Comparison of ENCODE assay signal across 8 mouse cellular contexts in genomic region chr7:82868309-82869230, GRCm38 (mm10). TPM values are rescaled to one million over a fixed set of nuclear protein-coding genes. Genes with fewer than 3 reads are reported as not detected.
A peak's percentile ranks its signal among the peaks of the same experiment; 100 is the strongest.
DNase-seq lines count a peak whose midpoint lies in the region; ATAC-seq and TF ChIP-seq lines count a peak whose summit lies in the region.

No protein-coding gene starts in this region.

- no peaks in the 10 kb centered on the region for H3K9me3 ChIP-seq in embryonic facial prominence, embryonic 12.5 days
- no peaks in the 10 kb centered on the region for H3K9me3 ChIP-seq in heart, embryonic 14.5 days (ENCODE audit: control insufficient read depth, low read length)
- H3K9me3 ChIP-seq in liver, embryonic 16.5 days (replicated peaks; ENCODE audit: control insufficient read depth, low read length) = no peaks in the 10 kb centered on the region

- H3K4me2 ChIP-seq in embryonic facial prominence, embryonic 12.5 days (replicated peaks) = peak overlapping the region; percentile 97
- peak overlapping the region; percentile 80 for H3K4me2 ChIP-seq in heart, embryonic 14.5 days (ENCODE audit: low read length)
- peak overlapping the region; percentile 77 for H3K4me2 ChIP-seq in liver, embryonic 16.5 days (ENCODE audit: low read depth, low read length)

- TF ChIP-seq CTCF in olfactory bulb, adult 2 months (IDR thresholded peaks at IDR 0.05; ENCODE audit: insufficient read depth, low read depth, low read length) = no peak

- ATAC-seq in embryonic facial prominence, embryonic 12.5 days (ENCODE audit: insufficient number of reproducible peaks, insufficient read depth, low FRiP score, low TSS enrichment) = no peak
- ATAC-seq in heart, embryonic 14.5 days (ENCODE audit: insufficient number of reproducible peaks, insufficient read depth, low FRiP score, low read depth) = no peak
- no peak for ATAC-seq in liver, embryonic 16.5 days (ENCODE audit: low read depth)

- H3K27me3 ChIP-seq in embryonic facial prominence, embryonic 12.5 days = no peaks in the 10 kb centered on the region
- no peaks in the 10 kb centered on the region for H3K27me3 ChIP-seq in heart, embryonic 14.5 days (ENCODE audit: control insufficient read depth, insufficient read depth, low read length)
- peaks cover 54% of the 10 kb centered on the region for H3K27me3 ChIP-seq in liver, embryonic 16.5 days (ENCODE audit: control insufficient read depth, insufficient read depth, low read depth, low read length)

- H3K36me3 ChIP-seq in embryonic facial prominence, embryonic 12.5 days = peaks cover 29% of the 10 kb centered on the region
- H3K36me3 ChIP-seq in heart, embryonic 14.5 days (ENCODE audit: control insufficient read depth, insufficient read depth, low read length) = peaks cover 21% of the 10 kb centered on the region
- no peaks in the 10 kb centered on the region for H3K36me3 ChIP-seq in liver, embryonic 16.5 days (ENCODE audit: control insufficient read depth, insufficient read depth)

- H3K27ac ChIP-seq in embryonic facial prominence, embryonic 12.5 days = peak overlapping the region; percentile 100
- H3K27ac ChIP-seq in heart, embryonic 14.5 days (replicated peaks in 1 of 2; ENCODE audit: control insufficient read depth in 1 of 2, insufficient read depth in 1 of 2, low read depth in 2 of 2, low read length in 2 of 2) = peak overlapping the region; percentile 38 to 99
- no peak overlapping the region for H3K27ac ChIP-seq in liver, embryonic 16.5 days (ENCODE audit: low read length)
- peak overlapping the region; percentile 73 for H3K27ac ChIP-seq in olfactory bulb, adult 2 months (ENCODE audit: insufficient read depth, low read depth, low read length)

- DNase-seq in CD4-positive helper T cell, adult 2 months (ENCODE audit: low read depth, low spot score) = peak; percentile 66
- DNase-seq in adrenal gland, adult 8-10 months = peak; percentile 5
- peak; percentile 56 for DNase-seq in kidney, postnatal 14 days
- peak; percentile 69 for DNase-seq in thymus, postnatal 25 days

- under 1% methylated on average over 56 of the region's 56 CpGs for WGBS in embryonic facial prominence, embryonic 12.5 days
- under 1% methylated on average over 56 of the region's 56 CpGs for WGBS in heart, embryonic 14.5 days
- 1% methylated on average over 56 of the region's 56 CpGs for WGBS in liver, embryonic 16.5 days (ENCODE audit: insufficient replicate concordance)
- WGBS in olfactory bulb, adult 2 months = 2% methylated on average over 56 of the region's 56 CpGs

- TF ChIP-seq POLR2A in olfactory bulb, adult 2 months (IDR thresholded peaks at IDR 0.05; ENCODE audit: insufficient read depth, low read depth, low read length) = no peak

- H3K4me3 ChIP-seq in embryonic facial prominence, embryonic 12.5 days = peak overlapping the region; percentile 99
- peak overlapping the region; percentile 63 to 95 for H3K4me3 ChIP-seq in heart, embryonic 14.5 days (ENCODE audit: control insufficient read depth in 1 of 2, insufficient read depth in 1 of 2, low read depth in 1 of 2, low read length in 2 of 2)
- peak overlapping the region; percentile 68 for H3K4me3 ChIP-seq in liver, embryonic 16.5 days (ENCODE audit: low read depth, low read length)
- H3K4me3 ChIP-seq in olfactory bulb, adult 2 months (ENCODE audit: insufficient read depth, low read depth, low read length) = peak overlapping the region; percentile 69

- peaks cover 18% of the 10 kb centered on the region for H3K4me1 ChIP-seq in embryonic facial prominence, embryonic 12.5 days
- H3K4me1 ChIP-seq in heart, embryonic 14.5 days (ENCODE audit: control insufficient read depth in 2 of 2, insufficient read depth in 2 of 2, low read length in 2 of 2) = peaks cover 14 to 27% of the 10 kb centered on the region in 2 experiments
- H3K4me1 ChIP-seq in liver, embryonic 16.5 days (ENCODE audit: control insufficient read depth, low read depth, low read length) = peaks cover 17% of the 10 kb centered on the region
- peaks cover 20% of the 10 kb centered on the region for H3K4me1 ChIP-seq in olfactory bulb, adult 2 months (ENCODE audit: control insufficient read depth, insufficient read depth, low read length)

- peak overlapping the region; percentile 100 for H3K9ac ChIP-seq in embryonic facial prominence, embryonic 12.5 days
- H3K9ac ChIP-seq in heart, embryonic 14.5 days (ENCODE audit: low read length) = peak overlapping the region; percentile 98
- no peak overlapping the region; the same call in 1 of the 2 replicates for H3K9ac ChIP-seq in liver, embryonic 16.5 days (ENCODE audit: low read depth, low read length)

RNA-seq across cellular contexts. Expression of gene Mex3b, which starts 1.4 kb away (rescaled TPM):
- 1 to 10 TPM; 1.8 to 2.6 (median 1.9) TPM for total RNA-seq in adrenal gland, adult 8-10 months (2022)
- 49.2 and 50.6 TPM in 2 replicates for polyA plus RNA-seq in embryonic facial prominence, embryonic 12.5 days (2016; fragmentation: Nextera tagmentation; extraction: Ambion mirVana)
- polyA plus RNA-seq in heart, embryonic 14.5 days (2014; fragmentation: Nextera tagmentation; extraction: Ambion mirVana) = 8.7 and 10.3 TPM in 2 replicates
- polyA plus RNA-seq in liver, embryonic 16.5 days (2015; fragmentation: Nextera tagmentation; extraction: Ambion mirVana) = 0.41 and 0.56 TPM in 2 replicates
- polyA plus RNA-seq in olfactory bulb, adult 2 months (2012; ENCODE audit: insufficient read depth, insufficient read length, low replicate concordance, missing spikeins) = not detected in 2 replicates

Comparison
In these comparisons a context has a peak if more than half of its experiments do, and no peak if none do; other contexts are left out.
1. DNase-seq: peak in every context shown above with its lines; median percentile 69 in thymus, postnatal 25 days; 66 in CD4-positive helper T cell, adult 2 months; 56 in kidney, postnatal 14 days; 5 in adrenal gland, adult 8-10 months.